Mouse (Mus musculus) A20 (cell line): ENCODE measurements around the gene Nav1.

Source experiments
- DNase-seq: peaks from one replicate; pipeline ENCODE4 v3.0.0-alpha.2; 2011; ENCODE audit warnings: low read depth, low spot score

Nav1 gene

GRCm38 (mm10) chr1:135441861-135442260 lies 165.2 kb downstream of the Nav1 start:
- DNase-seq, result no peak

DNA sequence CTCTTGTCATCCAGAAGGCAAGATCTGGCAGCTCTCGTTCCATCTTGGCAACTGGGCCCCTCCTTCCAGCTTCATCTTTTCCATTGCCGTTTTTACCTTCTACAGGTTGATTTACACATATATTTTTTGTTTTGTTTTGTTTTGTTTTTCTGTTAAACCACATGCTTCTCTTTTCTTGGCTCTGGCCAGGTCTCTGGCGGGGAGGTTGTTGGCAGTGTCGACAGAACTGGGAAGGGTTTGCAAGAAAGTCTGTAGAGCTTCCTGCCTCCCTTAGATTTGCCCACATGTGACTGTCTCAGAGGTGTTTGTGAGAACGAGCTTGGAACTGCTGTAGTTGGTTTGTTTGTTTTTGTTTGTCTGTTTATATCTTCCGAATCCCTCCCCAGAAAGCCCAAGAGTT lies 166.1 kb downstream of the Nav1 start:
- no peak for DNase-seq

DNA sequence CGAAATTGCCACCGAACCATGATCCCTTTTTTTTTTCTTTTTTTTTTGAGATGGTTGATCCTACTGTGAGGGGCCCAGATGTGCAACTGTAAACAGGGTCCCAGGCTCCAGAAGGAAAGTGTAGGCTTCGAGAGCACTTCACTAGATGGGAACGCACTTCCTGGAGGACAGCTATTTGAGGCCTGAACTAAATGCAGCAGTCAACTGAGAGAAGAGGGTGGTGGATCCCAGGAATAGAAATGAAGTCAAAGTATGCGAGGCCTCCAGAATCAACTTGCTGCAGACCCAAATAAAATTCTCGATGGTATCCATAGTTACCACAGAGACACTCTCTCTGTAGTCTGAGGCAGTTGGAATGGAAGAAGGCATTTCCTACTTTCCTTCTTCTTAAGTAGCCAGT lies 168.3 kb downstream of the Nav1 start:
- no peak for DNase-seq

GRCm38 (mm10) chr1:135435823-135436222 lies 171.3 kb downstream of the Nav1 start:
- no peak for DNase-seq

- DNase-seq, result no peak
These were observed 176.5 kb downstream of the Nav1 start for GRCm38 (mm10) chr1:135430669-135431017.

GRCm38 (mm10) chr1:135429901-135430668 lies 177.0 kb downstream of the Nav1 start, which contains the start of gene Ipo9:
Gene Ipo9, minus strand, starts transcription at chr1:135430499.
- DNase-seq, result peak; percentile 93

- DNase-seq, result peak; percentile 12
These were observed 179.7 kb downstream of the Nav1 start for GRCm38 (mm10) chr1:135427390-135427789.

- no peak for DNase-seq
These were observed 180.4 kb downstream of the Nav1 start for GRCm38 (mm10) chr1:135426645-135427044.

DNA sequence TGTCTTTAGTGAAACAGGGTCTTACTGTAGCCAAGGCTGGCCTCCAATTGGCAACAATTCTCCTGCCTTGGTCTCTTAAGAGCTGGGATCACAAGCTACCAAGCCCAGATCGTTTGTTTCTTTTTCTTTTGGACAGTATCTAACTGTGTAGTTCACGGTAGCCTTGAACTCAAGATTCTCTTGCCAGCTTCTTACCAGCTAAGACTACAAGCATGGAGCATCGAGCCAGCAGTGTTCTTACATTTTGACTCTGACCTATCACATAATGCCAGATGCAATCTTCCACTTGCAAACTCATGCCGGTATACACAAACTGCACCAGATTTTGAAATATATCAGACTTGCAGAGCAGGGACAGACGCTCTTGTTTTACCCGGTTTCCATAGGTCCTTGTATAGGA lies 184.3 kb downstream of the Nav1 start:
- no peak for DNase-seq

- no peak for DNase-seq
These were observed 193.1 kb downstream of the Nav1 start for GRCm38 (mm10) chr1:135413996-135414395.

DNA sequence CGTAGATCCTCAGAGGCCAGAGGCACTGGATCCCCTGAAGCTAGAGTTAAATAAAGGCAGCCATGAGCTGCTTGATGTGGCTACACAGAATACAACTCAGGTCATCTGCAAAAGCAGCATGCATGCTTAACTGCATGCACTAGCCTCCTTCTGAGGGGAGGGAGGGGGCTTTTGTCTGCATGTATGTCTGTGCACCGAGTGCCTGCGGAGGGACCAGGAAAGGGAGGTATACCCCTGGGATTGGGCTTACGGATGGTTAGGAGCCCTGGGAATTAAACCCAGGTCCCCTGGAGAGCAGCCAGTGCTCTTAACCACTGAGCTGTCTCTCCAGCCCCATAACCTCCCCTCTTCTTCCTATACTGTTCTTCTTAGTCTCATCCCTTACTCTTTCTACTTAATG lies 195.0 kb downstream of the Nav1 start:
- DNase-seq, result no peak

GRCm38 (mm10) chr1:135410967-135411366 lies 196.1 kb downstream of the Nav1 start:
- no peak for DNase-seq

DNA sequence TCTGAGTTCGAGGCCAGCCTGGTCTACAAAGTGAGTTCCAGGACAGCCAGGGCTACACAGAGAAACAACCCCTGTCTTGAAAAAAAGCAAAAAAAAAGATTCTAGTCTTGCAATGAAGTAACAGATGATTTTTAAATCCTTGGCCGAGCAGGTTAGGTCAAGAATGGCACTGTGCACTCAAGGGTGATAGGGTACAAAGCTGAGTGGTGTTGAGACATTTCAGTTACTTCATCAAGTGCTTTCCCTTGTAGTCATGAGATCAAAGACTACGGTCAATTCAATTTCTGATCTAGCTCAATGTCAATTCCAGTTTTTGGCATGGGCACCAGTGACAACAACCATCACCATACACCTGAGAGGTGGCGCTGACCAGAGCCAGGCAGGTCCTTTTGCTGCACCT lies 198.1 kb downstream of the Nav1 start:
- DNase-seq, result no peak

DNA sequence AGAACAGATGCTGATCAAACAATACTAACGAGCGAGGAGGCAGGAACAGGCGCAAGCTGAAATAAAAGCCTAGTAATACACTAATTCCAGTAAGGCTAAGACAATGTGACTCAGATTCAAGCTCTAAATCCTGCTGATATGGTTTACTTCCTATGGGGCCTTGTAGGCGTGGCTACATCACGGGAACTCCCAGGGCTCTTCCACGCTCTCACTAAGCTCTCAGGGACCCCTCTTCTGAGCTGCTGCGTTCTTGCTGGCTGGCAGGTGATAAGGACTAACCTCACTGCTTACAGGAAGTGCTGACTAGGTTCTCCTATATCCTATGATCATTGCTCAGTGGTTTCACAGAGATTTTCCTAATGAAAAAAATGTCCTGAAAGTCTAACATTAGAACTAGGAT lies 201.7 kb downstream of the Nav1 start:
- no peak for DNase-seq

DNA sequence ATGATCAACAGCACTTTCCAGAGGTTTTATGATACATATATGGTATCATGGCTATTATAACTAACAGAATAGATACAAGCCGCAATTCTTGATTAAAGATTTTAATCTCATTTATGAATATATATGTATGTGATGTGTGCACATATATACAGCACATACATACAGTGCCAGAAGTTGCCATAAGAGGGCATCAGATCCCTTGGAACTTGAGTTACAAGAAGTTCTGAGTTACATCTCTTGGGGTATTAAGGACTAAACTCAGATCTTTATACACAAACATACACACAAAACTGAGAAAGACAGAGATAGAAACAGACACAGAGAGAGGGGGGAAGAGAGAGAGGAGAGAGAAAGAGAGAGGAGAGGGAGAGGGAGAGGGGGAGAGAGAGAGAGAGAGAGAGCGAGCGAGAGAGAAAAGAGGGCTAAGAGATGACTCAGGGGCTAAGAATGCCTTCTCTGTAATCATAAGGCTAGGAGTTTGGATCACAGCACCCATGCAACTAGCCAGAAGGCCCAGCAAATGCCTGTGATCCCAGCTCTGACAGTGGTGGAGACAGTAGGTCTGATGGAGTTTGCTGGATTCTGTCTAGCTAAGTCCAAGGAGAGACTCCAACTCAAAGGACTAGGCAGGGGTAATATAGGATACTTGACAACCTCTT lies 205.5 kb downstream of the Nav1 start:
- peak; percentile 16 for DNase-seq

DNA sequence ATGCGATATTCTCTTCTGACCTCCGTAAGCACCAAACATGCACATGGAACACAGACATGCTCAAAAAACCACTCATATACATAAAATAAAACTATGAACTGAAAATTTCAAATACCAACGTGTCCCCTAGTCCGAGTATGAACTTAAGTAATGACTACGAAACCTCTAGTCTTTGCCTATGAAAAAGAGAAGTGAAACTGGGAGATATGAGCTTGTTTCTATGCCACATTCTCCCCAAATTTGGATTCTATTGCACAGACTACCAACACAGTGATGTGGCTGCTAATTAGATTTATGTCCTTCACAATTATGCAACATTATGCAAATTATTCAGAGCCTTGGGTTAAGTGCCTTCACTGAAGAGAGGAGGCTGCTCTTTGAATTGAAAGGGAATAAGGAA lies 207.6 kb downstream of the Nav1 start:
- peak; percentile 63 for DNase-seq

- no peak for DNase-seq
These were observed 221.9 kb downstream of the Nav1 start for GRCm38 (mm10) chr1:135385161-135385560.
